Mouse (Mus musculus) midbrain, embryonic 16.5 days (tissue): ENCODE data around the gene Rpl36a. TPM values are rescaled to one million over a fixed set of nuclear protein-coding genes. Genes with fewer than 3 reads are reported as not detected.
"Not testable (repeated sequence)": the region's sequence is repeated elsewhere in the genome, so short reads cannot be mapped to it uniquely, and the experiment has no call there.

ENCODE experiments used
- ATAC-seq: fragments of 200-750 bp; cut with Nextera tagmentation; 2 replicates; pipeline ENCODE4 v1.8.0; 2017; ENCODE audit warnings: moderate TSS enrichment
- H3K27ac ChIP-seq: fragments of 300-500 bp; sonication (generic); 2 replicates; pipeline ENCODE4 v1.5.1; 2014; ENCODE audit warnings: mild to moderate bottlenecking, low read length, mixed read lengths
- H3K27me3 ChIP-seq: fragments of 300-500 bp; sonication (generic); 2 replicates; pipeline ENCODE4 v1.6.1; 2014; ENCODE audit warnings: low read depth, low read length, mixed read lengths; ENCODE audit not compliant: control insufficient read depth, insufficient read depth
- H3K36me3 ChIP-seq: fragments of 300-500 bp; sonication (generic); 2 replicates; pipeline ENCODE4 v1.6.1; 2014; ENCODE audit warnings: mild to moderate bottlenecking, low read length, moderate library complexity, mixed read lengths; ENCODE audit not compliant: control insufficient read depth, insufficient read depth
- H3K4me1 ChIP-seq: fragments of 300-500 bp; sonication (generic); 2 replicates; pipeline ENCODE4 v1.6.1; 2014; ENCODE audit warnings: mild to moderate bottlenecking, low read length, mixed read lengths; ENCODE audit not compliant: control insufficient read depth, insufficient read depth
- H3K4me2 ChIP-seq: fragments of 300-500 bp; sonication (generic); 2 replicates; pipeline ENCODE4 v1.6.1; 2014; ENCODE audit warnings: mild to moderate bottlenecking, low read length, mixed read lengths
- H3K4me3 ChIP-seq: fragments of 300-500 bp; sonication (generic); 2 replicates; pipeline ENCODE4 v1.5.1; 2014; ENCODE audit warnings: low read depth, mild to moderate bottlenecking, low read length, moderate library complexity, mixed read lengths
- H3K9ac ChIP-seq: fragments of 300-500 bp; sonication (generic); 2 replicates; pipeline ENCODE4 v1.6.1; 2014; ENCODE audit warnings: low read depth, low read length, mixed read lengths
- H3K9me3 ChIP-seq: fragments of 300-500 bp; sonication (generic); replicated peaks from 2 replicates; pipeline ENCODE4 v1.6.1; 2014; ENCODE audit warnings: mild to moderate bottlenecking, low read length, mixed read lengths; ENCODE audit not compliant: control insufficient read depth, poor library complexity, severe bottlenecking
- WGBS: fragments of 180-500 bp; shearing (Covaris S2); extraction: QIAGEN DNeasy Blood & Tissue Kit; methylation state at CpG from one replicate; pipeline ENCODE4 v1.1.7; 2014; 5-methylcytosine and 5-hydroxymethylcytosine counted together
- polyA plus RNA-seq: library from polyadenylated mRNA; unstranded; fragments of >200 nt; fragmentation: Nextera tagmentation; extraction: Ambion mirVana; gene quantifications from 2 replicates; pipeline ENCODE4 v1.2.1, GENCODE M21; 2015

Gene Rpl36a
- polyA plus RNA-seq, result 144 and 152 TPM in 2 replicates

GRCm38 (mm10) chrX:134585103-134586002 lies at the start of gene Rpl36a:
Gene Rpl36a (plus strand): TSS chrX:134585654.
- ATAC-seq, result peak; percentile 98
- 17% methylated on average over 45 of the region's 45 CpGs for WGBS
- H3K36me3 ChIP-seq, result no peaks in the 10 kb centered on the region

GRCm38 (mm10) chrX:134539795-134540194 lies 45.7 kb upstream of the Rpl36a start:
- H3K36me3 ChIP-seq, H3K27me3 ChIP-seq, H3K4me3 ChIP-seq, ATAC-seq, H3K27ac ChIP-seq, H3K9ac ChIP-seq, H3K4me1 ChIP-seq, H3K9me3 ChIP-seq: not testable (repeated sequence)
- 87% methylated on average over 10 of the region's 10 CpGs for WGBS
- H3K4me2 ChIP-seq, result peak overlapping the region; percentile 66; the same call in 1 of the 2 replicates

More at GRCm38 (mm10) chrX:134585103-134586002, at the start of gene Rpl36a:
- H3K27me3 ChIP-seq, result no peaks in the 10 kb centered on the region
- peak within 1 kb of the TSS; percentile 61 for H3K9ac ChIP-seq
- peak within 1 kb of the TSS; percentile 76 for H3K27ac ChIP-seq
- H3K4me2 ChIP-seq, result peak within 1 kb of the TSS; percentile 67
- H3K9me3 ChIP-seq, result no peaks in the 10 kb centered on the region
- H3K4me1 ChIP-seq, result peaks cover 7% of the 10 kb centered on the region; the same call in 1 of the 2 replicates
- peak within 1 kb of the TSS; percentile 46 for H3K4me3 ChIP-seq

- Histone ChIP-seq H3K27me3 (no peaks in the 10 kb centered on the region), H3K9me3 (no peaks in the 10 kb centered on the region), H3K4me3 (peak overlapping the region; percentile 46), H3K27ac (no peak overlapping the region), H3K4me2 (peak overlapping the region; percentile 66), H3K4me1 (peaks cover 3% of the 10 kb centered on the region; the same call in 1 of the 2 replicates), H3K9ac (no peak overlapping the region; the same call in 1 of the 2 replicates), H3K36me3 (no peaks in the 10 kb centered on the region)
- ATAC-seq, result peak; percentile 9; the same call in 1 of the 2 replicates
- WGBS, result 26% methylated on average over 12 of the region's 12 CpGs
These were observed 44.9 kb upstream of the Rpl36a start for GRCm38 (mm10) chrX:134540414-134541135.

- peak; percentile 95 for ATAC-seq
- no peaks in the 10 kb centered on the region for H3K36me3 ChIP-seq
- peak within 1 kb of the TSS; percentile 60 for H3K9ac ChIP-seq
- no peaks in the 10 kb centered on the region for H3K9me3 ChIP-seq
- 27% methylated on average over 32 of the region's 61 CpGs for WGBS
- no peaks in the 10 kb centered on the region for H3K27me3 ChIP-seq
- peak within 1 kb of the TSS; percentile 46 for H3K4me3 ChIP-seq
- no peak within 1 kb of the TSS for H3K27ac ChIP-seq
- peak within 1 kb of the TSS; percentile 66 for H3K4me2 ChIP-seq
- H3K4me1 ChIP-seq, result peaks cover 3% of the 10 kb centered on the region; the same call in 1 of the 2 replicates
These were observed 44.1 kb upstream of the Rpl36a start, which contains the start of gene Timm8a1 for GRCm38 (mm10) chrX:134541145-134541954. Gene Timm8a1 (minus strand): TSS chrX:134541865.

GRCm38 (mm10) chrX:134541955-134542308 lies 43.5 kb upstream of the Rpl36a start:
- peak overlapping the region; percentile 59 for H3K4me2 ChIP-seq
- 18% methylated on average over 6 of the region's 6 CpGs for WGBS
- no peaks in the 10 kb centered on the region for H3K36me3 ChIP-seq
- no peak overlapping the region for H3K27ac ChIP-seq
- peaks cover 3% of the 10 kb centered on the region; the same call in 1 of the 2 replicates for H3K4me1 ChIP-seq
- H3K27me3 ChIP-seq, result no peaks in the 10 kb centered on the region
- H3K4me3 ChIP-seq, result peak overlapping the region; percentile 46
- peak overlapping the region; percentile 60; the same call in 1 of the 2 replicates for H3K9ac ChIP-seq
- peak; percentile 56; the same call in 1 of the 2 replicates for ATAC-seq
- H3K9me3 ChIP-seq, result no peaks in the 10 kb centered on the region

GRCm38 (mm10) chrX:134547330-134547729 lies 38.1 kb upstream of the Rpl36a start:
- Histone ChIP-seq H3K4me2 (no peak overlapping the region), H3K27ac (no peak overlapping the region), H3K9me3 (no peaks in the 10 kb centered on the region), H3K9ac (no peak overlapping the region), H3K36me3 (no peaks in the 10 kb centered on the region), H3K4me3 (no peak overlapping the region), H3K4me1 (no peaks in the 10 kb centered on the region), H3K27me3 (no peaks in the 10 kb centered on the region)
- 86% methylated on average over 4 of the region's 4 CpGs for WGBS
- ATAC-seq, result no peak

GRCm38 (mm10) chrX:134550903-134551302 lies 34.6 kb upstream of the Rpl36a start:
- Histone ChIP-seq H3K27me3 (no peaks in the 10 kb centered on the region), H3K36me3 (no peaks in the 10 kb centered on the region), H3K27ac (no peak overlapping the region), H3K9me3 (no peaks in the 10 kb centered on the region), H3K4me1 (no peaks in the 10 kb centered on the region), H3K9ac (no peak overlapping the region), H3K4me3 (no peak overlapping the region), H3K4me2 (no peak overlapping the region)
- 19% methylated on average over 5 of the region's 5 CpGs for whole genome bisulfite sequencing
- 0 out of 2 replicates have a peak, but pooled peaks have one; percentile 39 for ATAC-seq

- H3K4me3 ChIP-seq, result no peak overlapping the region
- no peaks in the 10 kb centered on the region for H3K27me3 ChIP-seq
- no peak for ATAC-seq
- WGBS, result 81% methylated on average over 3 of the region's 4 CpGs
- H3K9me3 ChIP-seq, result no peaks in the 10 kb centered on the region
- no peak overlapping the region for H3K9ac ChIP-seq
- H3K4me2 ChIP-seq, result no peak overlapping the region
- no peak overlapping the region for H3K27ac ChIP-seq
- H3K36me3 ChIP-seq, result no peaks in the 10 kb centered on the region
- H3K4me1 ChIP-seq, result no peaks in the 10 kb centered on the region
These were observed 32.1 kb upstream of the Rpl36a start for GRCm38 (mm10) chrX:134553326-134553725.
